In the genomic region with DNA sequence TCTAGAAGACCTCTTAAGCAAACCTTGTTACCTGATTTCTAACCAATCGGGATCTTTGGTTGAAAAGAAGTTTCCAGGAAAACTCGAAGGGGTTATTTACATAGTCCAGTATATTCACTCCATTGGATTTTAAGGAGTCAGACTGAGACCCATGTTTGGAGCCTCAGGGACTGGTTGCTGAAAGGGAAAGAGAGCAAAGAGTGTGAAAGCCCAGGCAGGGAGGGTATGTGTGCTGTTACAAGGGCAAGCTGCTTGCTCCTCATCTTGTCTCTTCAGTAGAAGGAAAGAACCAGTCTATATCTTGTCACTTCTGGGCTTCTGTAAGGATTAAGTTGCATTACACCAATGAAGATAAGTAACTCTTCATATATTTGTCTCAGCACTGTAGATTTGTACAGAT, we compare ENCODE assay signal across 8 mouse cellular contexts. TPM values are rescaled to one million over a fixed set of nuclear protein-coding genes. Genes with fewer than 3 reads are reported as not detected.
DNase-seq lines count a peak whose midpoint lies in the region; ATAC-seq and TF ChIP-seq lines count a peak whose summit lies in the region.

No protein-coding gene starts in this region.

- H3K4me3 ChIP-seq in heart, embryonic 10.5 days = peak overlapping the region; percentile 95
- peak overlapping the region; percentile 95 for H3K4me3 ChIP-seq in E14TG2a.4 (replicated peaks; ENCODE audit: low read length)
- peak overlapping the region; percentile 68 for H3K4me3 ChIP-seq in forebrain, embryonic 16.5 days (replicated peaks; ENCODE audit: low read length)
- H3K4me3 ChIP-seq in lung, postnatal 0 days (ENCODE audit: low read depth, low read length) = peak overlapping the region; percentile 86

- TF ChIP-seq CTCF in E14TG2a.4 (conservative IDR thresholded peaks at IDR 0.05; ENCODE audit: low read length) = no peak
- TF ChIP-seq CTCF in lung, postnatal 0 days (IDR thresholded peaks at IDR 0.05) = no peak

- no peaks in the 10 kb centered on the region for H3K27me3 ChIP-seq in heart, embryonic 10.5 days (ENCODE audit: insufficient read depth, poor library complexity, severe bottlenecking)
- H3K27me3 ChIP-seq in E14TG2a.4 (ENCODE audit: insufficient read depth, low read length) = no peaks in the 10 kb centered on the region
- H3K27me3 ChIP-seq in forebrain, embryonic 16.5 days (replicated peaks; ENCODE audit: control insufficient read depth, insufficient read depth, low read length) = no peaks in the 10 kb centered on the region
- H3K27me3 ChIP-seq in lung, postnatal 0 days (replicated peaks; ENCODE audit: insufficient read depth, low read length) = no peaks in the 10 kb centered on the region

- ATAC-seq in forebrain, embryonic 16.5 days = no peak
- ATAC-seq in lung, postnatal 0 days = no peak

- intact Hi-C loops in heart, postnatal 14 days (cut with DNase I) = no loop called here
- intact Hi-C loops in gastrocnemius, postnatal 14 days (cut with DNase I; ENCODE audit: low total_unique reads) = no loop called here

- peak overlapping the region; percentile 87 for H3K9ac ChIP-seq in forebrain, embryonic 16.5 days (replicated peaks; ENCODE audit: low read depth, low read length)
- peak overlapping the region; percentile 82 for H3K9ac ChIP-seq in lung, postnatal 0 days (replicated peaks; ENCODE audit: low read depth)

- no peaks in the 10 kb centered on the region for H3K9me3 ChIP-seq in heart, embryonic 10.5 days
- no peaks in the 10 kb centered on the region for H3K9me3 ChIP-seq in E14TG2a.4 (ENCODE audit: low read length)
- H3K9me3 ChIP-seq in forebrain, embryonic 16.5 days (ENCODE audit: control insufficient read depth, low read length) = no peaks in the 10 kb centered on the region
- no peaks in the 10 kb centered on the region for H3K9me3 ChIP-seq in lung, postnatal 0 days (ENCODE audit: low read length)

- H3K36me3 ChIP-seq in heart, embryonic 10.5 days = no peaks in the 10 kb centered on the region
- H3K36me3 ChIP-seq in E14TG2a.4 (ENCODE audit: insufficient read depth, low read length) = no peaks in the 10 kb centered on the region
- H3K36me3 ChIP-seq in forebrain, embryonic 16.5 days (ENCODE audit: control insufficient read depth, insufficient read depth) = no peaks in the 10 kb centered on the region
- no peaks in the 10 kb centered on the region for H3K36me3 ChIP-seq in lung, postnatal 0 days (ENCODE audit: insufficient read depth, low read length)

- H3K27ac ChIP-seq in heart, embryonic 10.5 days = peak overlapping the region; percentile 97
- H3K27ac ChIP-seq in forebrain, embryonic 16.5 days (ENCODE audit: low read length) = no peak overlapping the region
- H3K27ac ChIP-seq in lung, postnatal 0 days (ENCODE audit: low read length) = peak overlapping the region; percentile 96

- peaks cover 18% of the 10 kb centered on the region; the same call in 1 of the 2 replicates for H3K4me1 ChIP-seq in heart, embryonic 10.5 days
- H3K4me1 ChIP-seq in E14TG2a.4 (replicated peaks; ENCODE audit: low read depth, low read length) = peaks cover 24% of the 10 kb centered on the region
- H3K4me1 ChIP-seq in forebrain, embryonic 16.5 days (replicated peaks; ENCODE audit: control insufficient read depth, insufficient read depth, low read length) = peaks cover 15% of the 10 kb centered on the region
- peaks cover 4% of the 10 kb centered on the region; the same call in 1 of the 2 replicates for H3K4me1 ChIP-seq in lung, postnatal 0 days (ENCODE audit: insufficient read depth, low read depth, low read length)

- peak overlapping the region; percentile 84 for H3K4me2 ChIP-seq in forebrain, embryonic 16.5 days (ENCODE audit: low read length)
- peak overlapping the region; percentile 63 for H3K4me2 ChIP-seq in lung, postnatal 0 days (replicated peaks; ENCODE audit: low read depth, low read length)

- 8% methylated on average over 2 of the region's 2 CpGs for WGBS in heart, embryonic 10.5 days
- 6% methylated on average over 2 of the region's 2 CpGs for WGBS in forebrain, embryonic 16.5 days
- 0% methylated on average over 2 of the region's 2 CpGs for WGBS in lung, postnatal 0 days

- no peak for DNase-seq in heart, embryonic 10.5 days (ENCODE audit: low spot score)
- DNase-seq in heart, postnatal 14 days = no peak
- peak; percentile 66 for DNase-seq in lung, postnatal 0 days (ENCODE audit: low spot score)
- DNase-seq in c-Kit-positive CD71-positive TER-119-positive erythroid progenitor cells, embryonic 14.5 days (ENCODE audit: low spot score) = no peak
- no peak for DNase-seq in B cell, adult 2 months
- no peak for DNase-seq in gastrocnemius, postnatal 14 days

- TF ChIP-seq EP300 in lung, postnatal 0 days (IDR thresholded peaks at IDR 0.05) = no peak

RNA-seq across cellular contexts. Expression of gene Myo9a, which starts 1.3 kb away (rescaled TPM):
- 9.5 and 10.2 TPM in 2 replicates for polyA plus RNA-seq in heart, embryonic 10.5 days (2016; fragmentation: Nextera tagmentation; extraction: Ambion mirVana)
- total RNA-seq in heart, postnatal 14 days (2021) = 10 to 100 TPM; 13.7 to 19.8 TPM
- 26.8 and 27.2 TPM in 2 replicates for polyA plus RNA-seq in forebrain, embryonic 16.5 days (2015; fragmentation: Nextera tagmentation; extraction: Ambion mirVana)
- polyA plus RNA-seq in lung, postnatal 0 days (2015; fragmentation: Nextera tagmentation; extraction: Ambion mirVana) = 8.1 and 11.5 TPM in 2 replicates
- total RNA-seq in gastrocnemius, postnatal 14 days (2021) = 10 to 100 TPM in 1 of 2 experiments, 1 to 10 TPM in 1; 9.7 to 14.5 TPM

RNA-seq across cellular contexts. Expression of gene Senp8, which starts 1.5 kb away (rescaled TPM):
- 12.4 and 14.4 TPM in 2 replicates for polyA plus RNA-seq in heart, embryonic 10.5 days (2016; fragmentation: Nextera tagmentation; extraction: Ambion mirVana)
- 1 to 10 TPM; 6.3 to 7.8 TPM for total RNA-seq in heart, postnatal 14 days (2021)
- 10.2 and 11.7 TPM in 2 replicates for polyA plus RNA-seq in forebrain, embryonic 16.5 days (2015; fragmentation: Nextera tagmentation; extraction: Ambion mirVana)
- 3.4 and 3.6 TPM in 2 replicates for polyA plus RNA-seq in lung, postnatal 0 days (2015; fragmentation: Nextera tagmentation; extraction: Ambion mirVana)
- 10 to 100 TPM in 1 of 2 experiments, 1 to 10 TPM in 1; 6.0 to 10.3 TPM for total RNA-seq in gastrocnemius, postnatal 14 days (2021)
